Mouse (Mus musculus) right cerebral cortex, postnatal 36 days (tissue): Measurements from ENCODE around the gene Zp1.

Source experiments
- DNase-seq, 2 experiments: peaks; one replicate each; pipeline ENCODE4 v3.0.0; 2022; ENCODE audit warnings: low spot score in 2 of 2, mixed read lengths in 1 of 2

The Zp1 gene

GRCm38 (mm10) chr19:10920532-10920931 lies at the start of gene Zp1:
Zp1 (minus strand) TSS chr19:10920632.
- DNase-seq = no peak

- DNase-seq = no peak
Measured at GRCm38 (mm10) chr19:10968578-10968977, 48.1 kb upstream of the Zp1 start.

GRCm38 (mm10) chr19:10965721-10966120 lies 45.3 kb upstream of the Zp1 start:
- DNase-seq = no peak

- no peak for DNase-seq
Measured at GRCm38 (mm10) chr19:10959978-10960346, 39.5 kb upstream of the Zp1 start.

GRCm38 (mm10) chr19:10959085-10959977 lies 38.9 kb upstream of the Zp1 start:
- DNase-seq = no peak

GRCm38 (mm10) chr19:10952021-10952939 lies 31.8 kb upstream of the Zp1 start:
- peak; percentile 25 to 27 for DNase-seq

- DNase-seq = no peak
Measured at GRCm38 (mm10) chr19:10949558-10949957, 29.1 kb upstream of the Zp1 start.

GRCm38 (mm10) chr19:10949112-10949511 lies 28.7 kb upstream of the Zp1 start, which contains the start of gene Ccdc86:
Ccdc86 (minus strand) TSS chr19:10949266.
- peak; percentile 96 to 97 for DNase-seq

GRCm38 (mm10) chr19:10948416-10948815 lies 28.0 kb upstream of the Zp1 start:
- DNase-seq = no peak

- DNase-seq = no peak
Measured at GRCm38 (mm10) chr19:10947219-10947618, 26.8 kb upstream of the Zp1 start.

GRCm38 (mm10) chr19:10946506-10946905 lies 26.1 kb upstream of the Zp1 start:
- DNase-seq = no peak

- no peak for DNase-seq
Measured at GRCm38 (mm10) chr19:10943955-10944354, 23.5 kb upstream of the Zp1 start.

- no peak for DNase-seq
Measured at GRCm38 (mm10) chr19:10940801-10941457, 20.5 kb upstream of the Zp1 start.

- peak; percentile 39 to 69 for DNase-seq
Measured at GRCm38 (mm10) chr19:10940097-10940800, 19.8 kb upstream of the Zp1 start.

- DNase-seq = no peak
Measured at GRCm38 (mm10) chr19:10938771-10939170, 18.3 kb upstream of the Zp1 start.

- no peak for DNase-seq
Measured at GRCm38 (mm10) chr19:10937110-10937563, 16.7 kb upstream of the Zp1 start, which contains the start of gene Ptgdr2. Ptgdr2 (plus strand) TSS chr19:10937160.

GRCm38 (mm10) chr19:10936077-10936476 lies 15.6 kb upstream of the Zp1 start:
- no peak for DNase-seq

GRCm38 (mm10) chr19:10935029-10935428 lies 14.6 kb upstream of the Zp1 start:
- no peak for DNase-seq

- DNase-seq = no peak
Measured at GRCm38 (mm10) chr19:10930641-10931040, 10.2 kb upstream of the Zp1 start.

- DNase-seq = no peak
Measured at GRCm38 (mm10) chr19:10926666-10927065, 6.2 kb upstream of the Zp1 start.

GRCm38 (mm10) chr19:10926123-10926621 lies 5.7 kb upstream of the Zp1 start:
- DNase-seq = no peak
